Mouse (Mus musculus) left cerebral cortex, postnatal 14 days (tissue): ENCODE data around the gene Prr27. TPM values are rescaled to one million over a fixed set of nuclear protein-coding genes. Genes with fewer than 3 reads are reported as not detected.
A peak's percentile ranks its signal among the peaks of the same experiment; 100 is the strongest.

Source experiments
- DNase-seq, 2 experiments: peaks; one replicate each; pipeline ENCODE4 v3.0.0; 2021 to 2022; ENCODE audit warnings: low spot score in 2 of 2, mixed read lengths in 1 of 2
- intact Hi-C: fragments of 180-260 bp; cut with DNase I; formaldehyde crosslinking; loops from one replicate; pipeline ENCODE4 v1.15.1; 2025
- long read RNA-seq, 2 experiments: library from polyadenylated mRNA; stranded (forward); transcript quantifications; one replicate each; pipeline ENCODE4 v2.0.0; 2021
- total RNA-seq, 2 experiments: library from RNA; stranded (reverse); gene quantifications; 2 replicates each; pipeline ENCODE4 v1.2.3; 2021

Prr27 gene
- total RNA-seq, result not detected
- long read RNA-seq, experiment 1, result 0 reads
- long read RNA-seq, experiment 2, result 0 reads

DNA sequence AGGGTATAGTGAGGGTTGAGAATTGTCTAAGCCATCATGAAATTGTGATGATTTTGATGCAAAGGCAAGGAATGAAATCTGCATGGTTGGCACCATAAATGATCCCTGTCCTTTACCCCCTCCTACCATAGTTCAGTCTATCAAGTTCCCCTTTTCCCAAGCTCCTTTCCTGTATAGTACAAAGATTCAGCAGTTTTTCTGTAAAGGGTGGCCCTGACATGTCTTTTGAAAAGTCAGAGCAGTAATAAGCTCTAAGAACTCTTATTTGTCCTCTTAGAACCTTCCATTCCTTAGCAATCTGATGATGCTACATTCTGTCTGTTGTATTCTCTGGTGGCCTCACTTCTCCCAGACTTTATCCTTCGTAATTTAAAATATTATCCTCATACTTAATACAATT, at the start of gene Prr27:
Gene Prr27 (plus strand): TSS at position 301 of the 400 bp plus-strand sequence.
- intact Hi-C loops, result no loop called here
- DNase-seq, result no peak

DNA sequence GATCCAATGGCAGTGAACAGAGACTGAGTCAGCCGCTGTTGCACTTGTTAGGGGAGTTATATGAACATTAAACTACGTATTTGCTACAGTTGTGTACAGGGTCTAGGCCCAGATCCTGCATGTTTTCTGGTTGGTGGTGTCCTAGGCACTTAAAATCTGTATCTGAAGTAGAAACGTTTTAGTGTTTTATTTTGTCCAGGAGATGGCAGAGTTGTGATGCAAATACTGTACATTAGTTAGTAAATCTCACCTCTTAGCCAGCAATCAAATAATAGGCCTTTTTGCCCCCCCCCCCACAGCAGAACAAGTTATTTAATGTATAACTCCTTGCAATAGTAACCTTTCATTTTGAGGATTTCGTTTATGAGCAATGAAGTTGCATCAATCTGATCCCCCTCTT, 42.8 kb upstream of the Prr27 start:
- DNase-seq, result peak in 1 of 2 experiments; percentile 6
- intact Hi-C loops, result loop anchor here (5.0 to 10.0 kb wide), 2 partner anchors 160 to 612 kb away; no protein-coding TSS in a partner anchor

- intact Hi-C loops, result no loop called here
- DNase-seq, result no peak
These were observed 17.7 kb upstream of the Prr27 start, which contains the start of gene Csn1s2b for GRCm38 (mm10) chr5:87807782-87808181. Gene Csn1s2b, plus strand, starts transcription at chr5:87808082.

GRCm38 (mm10) chr5:87809253-87809652, 16.2 kb upstream of the Prr27 start:
- intact Hi-C loops, result no loop called here
- DNase-seq, result no peak

DNA sequence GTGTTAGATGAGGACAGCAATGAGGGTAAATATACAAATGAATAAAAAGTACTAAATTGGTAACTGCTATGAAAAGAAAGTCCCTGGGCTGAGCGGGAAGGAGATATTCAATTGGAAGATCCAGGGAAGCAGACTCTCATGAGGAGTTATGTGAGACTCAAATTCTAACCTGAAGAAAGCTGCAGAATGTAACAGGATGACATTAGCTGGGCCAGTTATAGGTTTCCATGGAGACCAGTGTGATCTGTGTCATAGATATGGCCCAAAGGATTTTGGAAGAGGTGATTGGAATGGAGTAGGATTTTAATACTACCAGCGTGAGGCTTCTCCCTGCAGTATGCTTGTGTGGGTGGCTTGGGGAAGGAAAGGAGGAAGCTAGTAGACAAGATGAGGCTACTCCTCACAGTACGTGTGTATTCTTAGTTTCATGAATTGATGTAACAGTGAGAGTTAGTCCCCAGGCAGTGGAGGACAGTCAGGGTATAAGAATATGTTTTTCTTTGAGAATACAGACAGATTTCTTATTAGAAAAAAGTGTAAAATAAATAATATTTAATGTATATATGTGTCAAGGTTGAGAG, 29.7 kb downstream of the Prr27 start:
- no peak for DNase-seq
- intact Hi-C loops, result no loop called here

DNA sequence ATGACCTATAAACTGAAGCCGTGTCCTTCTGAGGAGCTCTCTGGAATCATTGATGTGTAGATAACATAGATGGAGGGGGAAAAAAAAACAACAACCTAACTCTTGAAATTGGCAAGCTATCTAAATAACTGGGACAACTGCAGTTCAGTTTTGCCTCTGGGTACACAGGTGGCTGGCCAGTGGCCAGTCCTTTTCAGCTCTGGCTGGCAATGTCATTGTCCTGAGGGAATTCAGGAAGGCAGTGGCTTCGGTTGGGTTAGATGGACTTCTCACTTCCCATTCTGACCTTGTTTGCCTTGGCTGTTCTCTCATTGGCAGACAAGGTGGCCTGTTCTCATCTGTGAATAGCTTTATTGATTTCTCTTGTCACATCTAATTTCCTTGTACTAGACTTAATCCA, 44.6 kb downstream of the Prr27 start:
- intact Hi-C loops, result no loop called here
- no peak for DNase-seq

GRCm38 (mm10) chr5:87871423-87871822, 45.9 kb downstream of the Prr27 start:
- intact Hi-C loops, result no loop called here
- DNase-seq, result no peak

GRCm38 (mm10) chr5:87884729-87885128, 59.2 kb downstream of the Prr27 start, which contains the start of gene Odam:
Gene Odam, plus strand, starts transcription at chr5:87885029.
- no peak for DNase-seq
- intact Hi-C loops, result no loop called here

Other genes with a start within 250 kb of the Prr27 start
- gene Sult1e1, start 234.1 kb upstream of the Prr27 start, total RNA-seq, result not detected
- gene Csn1s1, start 159.5 kb upstream of the Prr27 start, total RNA-seq, result not detected
- not detected for gene Csn2, start 126.1 kb upstream of the Prr27 start, total RNA-seq
- gene Csn1s2a, start 51.1 kb upstream of the Prr27 start, total RNA-seq, result not detected
- not detected for gene Csn1s2b, start 17.6 kb upstream of the Prr27 start, total RNA-seq
- not detected for gene Odam, start 59.3 kb downstream of the Prr27 start, total RNA-seq
- not detected for gene Csn3, start 99.9 kb downstream of the Prr27 start, total RNA-seq
- not detected for gene 2310003L06Rik, start 143.8 kb downstream of the Prr27 start, total RNA-seq
- gene Gm28434, start 143.8 kb downstream of the Prr27 start, total RNA-seq, result not detected
- not detected for gene Cabs1, start 153.8 kb downstream of the Prr27 start, total RNA-seq
- not detected for gene Smr3a, start 176.9 kb downstream of the Prr27 start, total RNA-seq